Mouse (Mus musculus) MEL (cell line): ENCODE measurements around the gene Tyw1. TPM values are rescaled to one million over a fixed set of nuclear protein-coding genes. Genes with fewer than 3 reads are reported as not detected.
A peak's percentile ranks its signal among the peaks of the same experiment; 100 is the strongest.

ENCODE experiments used
- DNase-seq: peaks from one replicate; pipeline ENCODE4 v3.0.0; 2011; ENCODE audit warnings: low read depth, low spot score
- H3K27ac ChIP-seq: 2 replicates; pipeline ENCODE4 v1.5.1; 2012; ENCODE audit warnings: low read depth, mild to moderate bottlenecking, control low read depth, low read length, moderate library complexity; ENCODE audit not compliant: control insufficient read depth
- H3K27me3 ChIP-seq, 2 experiments: fragments of 150-350 bp in 1 of 2; sonication (generic) in 1 of 2; 2 replicates each; pipeline ENCODE4 v1.6.1; 2012; ENCODE audit warnings: low read length in 2 of 2, mild to moderate bottlenecking in 2 of 2, improper control_type of control experiment in 1 of 2, moderate library complexity in 1 of 2; ENCODE audit not compliant: insufficient read depth in 2 of 2, control insufficient read depth in 1 of 2
- H3K36me3 ChIP-seq, 2 experiments: 2 replicates each; pipeline ENCODE4 v1.6.1; 2012 to 2014; ENCODE audit warnings: low read length in 2 of 2, improper control_type of control experiment in 1 of 2, inconsistent platforms in 1 of 2, mild to moderate bottlenecking in 1 of 2; ENCODE audit not compliant: insufficient read depth in 2 of 2, control insufficient read depth in 1 of 2
- H3K4me1 ChIP-seq, 2 experiments: fragments of 150-350 bp in 1 of 2; sonication (generic) in 1 of 2; 2 replicates each; pipeline ENCODE4 v1.6.1; 2012; ENCODE audit warnings: low read length in 2 of 2, improper control_type of control experiment in 1 of 2, mild to moderate bottlenecking in 1 of 2; ENCODE audit not compliant: insufficient read depth in 2 of 2, control insufficient read depth in 1 of 2
- H3K4me3 ChIP-seq, 2 experiments: fragments of 150-350 bp in 1 of 2; sonication (generic) in 1 of 2; 2 replicates each; pipeline ENCODE4 v1.5.1; 2012; ENCODE audit warnings: low read depth in 2 of 2, low read length in 2 of 2, mild to moderate bottlenecking in 2 of 2, moderate library complexity in 2 of 2, control low read depth in 1 of 2, improper control_type of control experiment in 1 of 2; ENCODE audit not compliant: control insufficient read depth in 1 of 2, insufficient read depth in 1 of 2
- H3K79me2 ChIP-seq: 2 replicates; pipeline ENCODE4 v1.6.1; 2012; ENCODE audit warnings: mild to moderate bottlenecking, low read length, moderate library complexity; ENCODE audit not compliant: control insufficient read depth, poor library complexity, insufficient read depth
- H3K9ac ChIP-seq: 2 replicates; pipeline ENCODE4 v1.6.1; 2012; ENCODE audit warnings: low read depth, mild to moderate bottlenecking, control low read depth, low read length, moderate library complexity; ENCODE audit not compliant: control insufficient read depth, poor library complexity, severe bottlenecking
- H3K9me3 ChIP-seq: fragments of 150-350 bp; sonication (generic); replicated peaks from 2 replicates; pipeline ENCODE4 v1.6.1; 2012; ENCODE audit warnings: mild to moderate bottlenecking, low read length, improper control_type of control experiment, moderate library complexity; ENCODE audit not compliant: insufficient read depth
- BHLHE40 ChIP-seq: IDR thresholded peaks from 2 replicates; pipeline ENCODE4 v1.6.1; 2012; ENCODE audit warnings: low read depth, mild to moderate bottlenecking, inconsistent platforms, low read length, improper control_type of control experiment, borderline replicate concordance
- CHD1 ChIP-seq: IDR thresholded peaks from 2 replicates; pipeline ENCODE4 v1.6.1; 2012; ENCODE audit warnings: low read depth, mild to moderate bottlenecking, inconsistent platforms, low read length, improper control_type of control experiment
- CTCF ChIP-seq, 3 experiments: IDR thresholded peaks in 2 of 3; conservative IDR thresholded peaks in 1 of 3; 2 replicates each; pipeline ENCODE4 v1.5.1; 2011 to 2012; ENCODE audit warnings: low read length in 3 of 3, low read depth in 2 of 3, mild to moderate bottlenecking in 2 of 3, improper control_type of control experiment in 1 of 3, inconsistent platforms in 1 of 3, mixed read lengths in 1 of 3, moderate library complexity in 1 of 3; ENCODE audit not compliant: control insufficient read depth in 1 of 3, insufficient read depth in 1 of 3, poor library complexity in 1 of 3, severe bottlenecking in 1 of 3
- ELF1 ChIP-seq: IDR thresholded peaks from 2 replicates; pipeline ENCODE4 v1.6.1; 2014; ENCODE audit warnings: low read depth, mild to moderate bottlenecking, inconsistent platforms, low read length, improper control_type of control experiment, moderate library complexity
- ETS1 ChIP-seq: IDR thresholded peaks from 2 replicates; pipeline ENCODE4 v1.6.1; 2012; ENCODE audit warnings: low read depth, mild to moderate bottlenecking, inconsistent platforms, low read length, improper control_type of control experiment, moderate library complexity
- HCFC1 ChIP-seq: IDR thresholded peaks from 2 replicates; pipeline ENCODE4 v1.6.1; 2012; ENCODE audit warnings: low read depth, mild to moderate bottlenecking, inconsistent platforms, low read length, improper control_type of control experiment, moderate library complexity
- JUND ChIP-seq: IDR thresholded peaks from 2 replicates; pipeline ENCODE4 v1.6.1; 2011; ENCODE audit warnings: low read depth, mild to moderate bottlenecking, improper control_type of control experiment, low read length
- MAFK ChIP-seq: IDR thresholded peaks from 2 replicates; pipeline ENCODE4 v1.6.1; 2011; ENCODE audit warnings: low read depth, mild to moderate bottlenecking, low read length, improper control_type of control experiment, borderline replicate concordance
- MAX ChIP-seq: IDR thresholded peaks from 2 replicates; pipeline ENCODE4 v1.6.1; 2011; ENCODE audit warnings: low read length, improper control_type of control experiment
- MAZ ChIP-seq: IDR thresholded peaks from 2 replicates; pipeline ENCODE4 v1.6.1; 2012; ENCODE audit warnings: low read depth, mild to moderate bottlenecking, inconsistent platforms, low read length, improper control_type of control experiment
- MEF2A ChIP-seq: IDR thresholded peaks from 2 replicates; pipeline ENCODE4 v1.6.1; 2014; ENCODE audit warnings: low read depth, mild to moderate bottlenecking, inconsistent platforms, low read length, improper control_type of control experiment; ENCODE audit not compliant: poor library complexity, insufficient replicate concordance, severe bottlenecking; ENCODE audit errors: extremely low read depth
- MYC ChIP-seq: IDR thresholded peaks from 2 replicates; pipeline ENCODE4 v1.6.1; 2011; ENCODE audit warnings: low read depth, mild to moderate bottlenecking, low read length, improper control_type of control experiment, moderate library complexity
- NELFE ChIP-seq: IDR thresholded peaks from 2 replicates; pipeline ENCODE4 v1.6.1; 2011; ENCODE audit warnings: low read depth, low read length, improper control_type of control experiment
- NRF1 ChIP-seq: IDR thresholded peaks from 2 replicates; pipeline ENCODE4 v1.6.1; 2014; ENCODE audit warnings: low read depth, mild to moderate bottlenecking, inconsistent platforms, low read length, improper control_type of control experiment, moderate library complexity; ENCODE audit not compliant: poor library complexity, insufficient read depth, severe bottlenecking
- RAD21 ChIP-seq: IDR thresholded peaks from 2 replicates; pipeline ENCODE4 v1.6.1; 2011; ENCODE audit warnings: mild to moderate bottlenecking, low read depth, low read length, improper control_type of control experiment
- SIN3A ChIP-seq: IDR thresholded peaks from 2 replicates; pipeline ENCODE4 v1.6.1; 2012; ENCODE audit warnings: low read length, improper control_type of control experiment, inconsistent platforms
- SMC3 ChIP-seq: IDR thresholded peaks from 2 replicates; pipeline ENCODE4 v1.6.1; 2011; ENCODE audit warnings: low read depth, low read length, improper control_type of control experiment
- TBP ChIP-seq: IDR thresholded peaks from 2 replicates; pipeline ENCODE4 v1.8.0; 2011; ENCODE audit warnings: low read depth, low read length, improper control_type of control experiment
- TCF12 ChIP-seq: IDR thresholded peaks from 2 replicates; pipeline ENCODE4 v1.6.1; 2014; ENCODE audit warnings: low read depth, mild to moderate bottlenecking, inconsistent platforms, low read length, improper control_type of control experiment, moderate library complexity
- UBTF ChIP-seq: IDR thresholded peaks from 2 replicates; pipeline ENCODE4 v1.6.1; 2012; ENCODE audit warnings: low read depth, mild to moderate bottlenecking, inconsistent platforms, low read length, improper control_type of control experiment, moderate library complexity, borderline replicate concordance; ENCODE audit not compliant: insufficient read depth
- USF1 ChIP-seq: IDR thresholded peaks from 2 replicates; pipeline ENCODE4 v1.6.1; 2014; ENCODE audit warnings: low read depth, mild to moderate bottlenecking, inconsistent platforms, low read length, improper control_type of control experiment, moderate library complexity
- USF2 ChIP-seq, 2 experiments: IDR thresholded peaks; 2 replicates each; pipeline ENCODE4 v1.6.1; 2011 to 2012; ENCODE audit warnings: improper control_type of control experiment in 2 of 2, low read length in 2 of 2, borderline replicate concordance in 1 of 2, inconsistent platforms in 1 of 2, low read depth in 1 of 2, mild to moderate bottlenecking in 1 of 2; ENCODE audit not compliant: insufficient read depth in 1 of 2
- ZC3H11A ChIP-seq: IDR thresholded peaks from 2 replicates; pipeline ENCODE4 v1.6.1; 2012; ENCODE audit warnings: low read depth, mild to moderate bottlenecking, inconsistent platforms, low read length, improper control_type of control experiment
- ZKSCAN1 ChIP-seq: IDR thresholded peaks from 2 replicates; pipeline ENCODE4 v1.6.1; 2012; ENCODE audit warnings: low read depth, mild to moderate bottlenecking, inconsistent platforms, low read length, improper control_type of control experiment, moderate library complexity
- ZMIZ1 ChIP-seq: IDR thresholded peaks from 2 replicates; pipeline ENCODE4 v1.6.1; 2012; ENCODE audit warnings: low read depth, mild to moderate bottlenecking, inconsistent platforms, low read length, improper control_type of control experiment, moderate library complexity
- ZNF384 ChIP-seq: IDR thresholded peaks from 2 replicates; pipeline ENCODE4 v1.6.1; 2012; ENCODE audit warnings: low read depth, mild to moderate bottlenecking, inconsistent platforms, low read length, improper control_type of control experiment
- polyA plus RNA-seq, 2 experiments: library from polyadenylated mRNA; stranded (reverse) in 1 of 2; unstranded in 1 of 2; fragments of >175 nt in 1 of 2; fragments of >200 nt in 1 of 2; gene quantifications; 2 replicates each; pipeline versions ENCODE4 v1.2.1 to v1.2.4; 2012; ENCODE audit warnings: low replicate concordance in 2 of 2, low read depth in 1 of 2; ENCODE audit not compliant: insufficient read length in 2 of 2, insufficient read depth in 1 of 2, missing spikeins in 1 of 2
- total RNA-seq: library from RNA; depleted of rRNA; stranded (reverse); fragments of 300-350 nt; gene quantifications from 2 replicates; pipeline ENCODE4 v1.2.3, GENCODE M21; 2012

The Tyw1 gene
- total and polyA plus RNA-seq, 3 experiments: 33.3 to 133 (median 38.8) TPM

- H3K36me3 ChIP-seq: peaks cover 4 to 18% of the 10 kb centered on the region in 2 experiments
- H3K4me1 ChIP-seq: peaks cover 9 to 13% of the 10 kb centered on the region in 2 experiments
- no peak overlapping the region for H3K27ac ChIP-seq
- no peaks in the 10 kb centered on the region for H3K27me3 ChIP-seq
- no peak overlapping the region for H3K9ac ChIP-seq
- TF ChIP-seq NRF1: no peak
- TF ChIP-seq MAX: no peak
- TF ChIP-seq UBTF: no peak
- TF ChIP-seq RAD21: peak; percentile 75
- no peak for TF ChIP-seq TBP
- no peak for TF ChIP-seq USF2 (IDR thresholded peaks at IDR 0.05; ENCODE audit: borderline replicate concordance in 1 of 2, insufficient read depth in 1 of 2, low read depth in 1 of 2, low read length in 2 of 2)
- no peak for TF ChIP-seq ZNF384
- TF ChIP-seq BHLHE40: no peak
- no peak for TF ChIP-seq MEF2A
- no peak for TF ChIP-seq ZKSCAN1
- TF ChIP-seq MAFK: no peak
- TF ChIP-seq HCFC1: no peak
- TF ChIP-seq ETS1: no peak
- TF ChIP-seq ZMIZ1: no peak
- peak; percentile 65 for TF ChIP-seq SMC3
- no peak for TF ChIP-seq TCF12
- TF ChIP-seq USF1: no peak
- 0 out of 2 replicates have a peak, but pooled peaks have one; percentile 40 for TF ChIP-seq ELF1
- TF ChIP-seq CHD1: no peak
- TF ChIP-seq MYC: no peak
- TF ChIP-seq SIN3A: no peak; the same call in none of the 2 replicates
- TF ChIP-seq ZC3H11A: peak; percentile 56
- TF ChIP-seq JUND: no peak
- TF ChIP-seq MAZ: no peak
- peak; percentile 20 to 82 (median 79); a peak in 5 of 6 replicates for TF ChIP-seq CTCF (IDR thresholded peaks at IDR 0.05 in 2 of 3, conservative IDR thresholded peaks at IDR 0.05 in 1 of 3; ENCODE audit: control insufficient read depth in 1 of 3, insufficient read depth in 1 of 3, low read depth in 2 of 3, low read length in 3 of 3, poor library complexity in 1 of 3, severe bottlenecking in 1 of 3)
- TF ChIP-seq NELFE: no peak
- TF ChIP-seq, all 39 proteins: peak for 5
- Histone ChIP-seq H3K4me3 (no peak overlapping the region), H3K9me3 (no peaks in the 10 kb centered on the region), H3K79me2 (no peaks in the 10 kb centered on the region)
- DNase-seq: peak; percentile 75
These were observed 20.1 kb downstream of the Tyw1 start for GRCm38 (mm10) chr5:130275509-130275908.
